ENCODE assay signal across 16 mouse cellular contexts in the genomic region with DNA sequence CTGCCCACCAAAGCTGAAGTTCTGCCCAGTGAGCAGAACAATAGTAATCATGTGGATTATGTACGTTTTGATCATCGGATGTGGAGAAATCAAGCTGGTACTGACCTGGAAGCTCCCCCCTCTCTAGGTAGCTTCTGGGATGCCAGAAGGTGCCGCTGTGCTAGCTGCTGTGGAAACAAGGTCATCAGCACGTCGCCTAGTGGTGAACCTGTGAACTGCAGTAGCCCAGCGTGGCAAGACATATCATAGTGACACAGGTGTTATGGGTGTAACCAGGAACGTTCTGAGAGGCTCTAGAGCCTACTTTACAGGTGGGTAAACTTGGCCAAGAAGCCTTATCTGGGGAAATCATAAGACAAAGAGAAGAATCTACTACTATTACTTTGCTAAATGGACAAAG.
A peak's percentile ranks its signal among the peaks of the same experiment; 100 is the strongest.
DNase-seq lines count a peak whose midpoint lies in the region; ATAC-seq and TF ChIP-seq lines count a peak whose summit lies in the region.
"Had no signal": no experiment of that assay in that cellular context is flagged by ENCODE, and none has a peak within 500 bp of the region (broad histone marks: within the 10 kb centered on the region; RNA-seq: fewer than 3 reads in every experiment).

No protein-coding gene starts in this region.

- no peaks in the 10 kb centered on the region for H3K27me3 ChIP-seq in liver, embryonic 14.5 days (ENCODE audit: control insufficient read depth, insufficient read depth, low read length)
- no peaks in the 10 kb centered on the region for H3K27me3 ChIP-seq in liver, embryonic 11.5 days (replicated peaks; ENCODE audit: control insufficient read depth, insufficient read depth, low read length)
- no peaks in the 10 kb centered on the region for H3K27me3 ChIP-seq in E14TG2a.4 (ENCODE audit: insufficient read depth, low read length)
- H3K27me3 ChIP-seq in Patski: no peaks in the 10 kb centered on the region
- no peaks in the 10 kb centered on the region for H3K27me3 ChIP-seq in stomach, postnatal 0 days (ENCODE audit: control insufficient read depth, insufficient read depth, low read length)
- H3K27me3 ChIP-seq in neural tube, embryonic 15.5 days (replicated peaks): no peaks in the 10 kb centered on the region
- H3K27me3 ChIP-seq: forebrain, embryonic 13.5 days; midbrain, embryonic 13.5 days had no signal

- no peak for DNase-seq in liver, embryonic 14.5 days (ENCODE audit: low read depth in 3 of 3, low spot score in 3 of 3)
- no peak for DNase-seq in liver, embryonic 11.5 days (ENCODE audit: low spot score)
- no peak for DNase-seq in Patski (ENCODE audit: low read depth, low spot score)
- DNase-seq in stomach, postnatal 0 days (ENCODE audit: low spot score): no peak
- DNase-seq in kidney, adult 18-20 months: no peak
- DNase-seq: cerebellum, adult 18-20 months; gastrocnemius, postnatal 14 days; kidney, postnatal 36 days; lung, postnatal 36 days; right cerebral cortex, postnatal 4 days had no signal

- no peaks in the 10 kb centered on the region for H3K9me3 ChIP-seq in liver, embryonic 14.5 days (ENCODE audit: control insufficient read depth, low read length)
- no peaks in the 10 kb centered on the region for H3K9me3 ChIP-seq in liver, embryonic 11.5 days (ENCODE audit: control insufficient read depth, low read length)
- H3K9me3 ChIP-seq in E14TG2a.4 (ENCODE audit: low read length): peaks cover 12% of the 10 kb centered on the region
- no peaks in the 10 kb centered on the region for H3K9me3 ChIP-seq in stomach, postnatal 0 days (ENCODE audit: control insufficient read depth, low read length)
- H3K9me3 ChIP-seq in neural tube, embryonic 15.5 days (replicated peaks): no peaks in the 10 kb centered on the region
- H3K9me3 ChIP-seq: forebrain, embryonic 13.5 days; heart, embryonic 10.5 days; midbrain, embryonic 13.5 days had no signal

- 49% methylated on average over 7 of the region's 7 CpGs for WGBS in liver, embryonic 14.5 days (ENCODE audit: insufficient replicate concordance)
- 54% methylated on average over 7 of the region's 7 CpGs for WGBS in liver, embryonic 11.5 days
- WGBS in stomach, postnatal 0 days: 54% methylated on average over 7 of the region's 7 CpGs
- WGBS in neural tube, embryonic 15.5 days: 67% methylated on average over 7 of the region's 7 CpGs

- POLR2A ChIA-PET in Patski (lab: Charles Lee): no interaction called here

- H3K36me3 ChIP-seq in liver, embryonic 14.5 days (replicated peaks; ENCODE audit: control insufficient read depth, insufficient read depth, low read depth): no peaks in the 10 kb centered on the region
- H3K36me3 ChIP-seq in liver, embryonic 11.5 days (ENCODE audit: control insufficient read depth, insufficient read depth, low read length): no peaks in the 10 kb centered on the region
- no peaks in the 10 kb centered on the region for H3K36me3 ChIP-seq in E14TG2a.4 (ENCODE audit: insufficient read depth, low read length)
- H3K36me3 ChIP-seq in stomach, postnatal 0 days (ENCODE audit: control insufficient read depth, insufficient read depth, low read length): no peaks in the 10 kb centered on the region
- no peaks in the 10 kb centered on the region for H3K36me3 ChIP-seq in neural tube, embryonic 15.5 days
- H3K36me3 ChIP-seq: heart, embryonic 10.5 days; midbrain, embryonic 13.5 days had no signal

- TF ChIP-seq CTCF in liver, embryonic 14.5 days (IDR thresholded peaks at IDR 0.05; ENCODE audit: low read depth): peak; percentile 57
- TF ChIP-seq CTCF in E14TG2a.4 (conservative IDR thresholded peaks at IDR 0.05; ENCODE audit: low read length): peak; percentile 69
- TF ChIP-seq CTCF in Patski (IDR thresholded peaks at IDR 0.05): peak; percentile 10
- peak; percentile 37; the same call in 1 of the 2 replicates for TF ChIP-seq CTCF in stomach, postnatal 0 days (IDR thresholded peaks at IDR 0.05; ENCODE audit: low read depth)

- CTCF ChIA-PET in Patski (lab: Charles Lee): no interaction called here

- H3K9ac ChIP-seq in liver, embryonic 14.5 days (replicated peaks): no peak overlapping the region
- H3K9ac ChIP-seq in liver, embryonic 11.5 days (ENCODE audit: low read depth, low read length): no peak overlapping the region
- H3K9ac ChIP-seq in stomach, postnatal 0 days (ENCODE audit: low read length): no peak overlapping the region
- no peak overlapping the region for H3K9ac ChIP-seq in neural tube, embryonic 15.5 days (replicated peaks)
- H3K9ac ChIP-seq: forebrain, embryonic 13.5 days; midbrain, embryonic 13.5 days had no signal

- H3K4me2 ChIP-seq in liver, embryonic 14.5 days (ENCODE audit: low read depth): no peak overlapping the region
- no peak overlapping the region for H3K4me2 ChIP-seq in liver, embryonic 11.5 days
- H3K4me2 ChIP-seq in stomach, postnatal 0 days (replicated peaks; ENCODE audit: low read depth): no peak overlapping the region
- no peak overlapping the region for H3K4me2 ChIP-seq in neural tube, embryonic 15.5 days
- H3K4me2 ChIP-seq: forebrain, embryonic 13.5 days; midbrain, embryonic 13.5 days had no signal

- ATAC-seq in liver, embryonic 14.5 days (ENCODE audit: insufficient read depth): no peak
- ATAC-seq in liver, embryonic 11.5 days (replicated peaks; ENCODE audit: low FRiP score): no peak
- no peak for ATAC-seq in Patski
- no peak for ATAC-seq in stomach, postnatal 0 days (ENCODE audit: low FRiP score, low TSS enrichment)
- ATAC-seq in neural tube, embryonic 15.5 days (ENCODE audit: low FRiP score): no peak
- ATAC-seq: forebrain, embryonic 13.5 days; intestine, embryonic 16.5 days; midbrain, embryonic 13.5 days had no signal

- H3K4me3 ChIP-seq in liver, embryonic 14.5 days (ENCODE audit: insufficient read depth in 1 of 2, low read depth in 2 of 2, low read length in 2 of 2): no peak overlapping the region
- no peak overlapping the region for H3K4me3 ChIP-seq in liver, embryonic 11.5 days (ENCODE audit: low read depth, low read length)
- H3K4me3 ChIP-seq in E14TG2a.4 (replicated peaks; ENCODE audit: low read length): no peak overlapping the region
- H3K4me3 ChIP-seq in stomach, postnatal 0 days (ENCODE audit: low read depth, low read length): no peak overlapping the region
- H3K4me3 ChIP-seq in neural tube, embryonic 15.5 days (replicated peaks): no peak overlapping the region
- H3K4me3 ChIP-seq: forebrain, embryonic 13.5 days; heart, embryonic 10.5 days; midbrain, embryonic 13.5 days had no signal

- no peak overlapping the region for H3K27ac ChIP-seq in liver, embryonic 14.5 days
- H3K27ac ChIP-seq in liver, embryonic 11.5 days (ENCODE audit: low read depth, low read length): no peak overlapping the region
- no peak overlapping the region for H3K27ac ChIP-seq in stomach, postnatal 0 days (replicated peaks)
- H3K27ac ChIP-seq in neural tube, embryonic 15.5 days (replicated peaks): no peak overlapping the region
- H3K27ac ChIP-seq: forebrain, embryonic 13.5 days; heart, embryonic 10.5 days; midbrain, embryonic 13.5 days had no signal

- H3K4me1 ChIP-seq in liver, embryonic 14.5 days (replicated peaks; ENCODE audit: control insufficient read depth in 2 of 2, insufficient read depth in 2 of 2, low read length in 1 of 2): no peaks in the 10 kb centered on the region
- no peaks in the 10 kb centered on the region for H3K4me1 ChIP-seq in liver, embryonic 11.5 days (replicated peaks; ENCODE audit: control insufficient read depth, insufficient read depth, low read length)
- H3K4me1 ChIP-seq in E14TG2a.4 (replicated peaks; ENCODE audit: low read depth, low read length): peaks cover 28% of the 10 kb centered on the region
- no peaks in the 10 kb centered on the region for H3K4me1 ChIP-seq in stomach, postnatal 0 days (replicated peaks; ENCODE audit: control insufficient read depth, insufficient read depth)
- no peaks in the 10 kb centered on the region for H3K4me1 ChIP-seq in neural tube, embryonic 15.5 days
- H3K4me1 ChIP-seq: heart, embryonic 10.5 days had no signal

- in situ Hi-C loops in Patski (cut with MboI; ENCODE audit: low pct_unique_long_range_greater_than_20kb): no loop called here

- no peak for TF ChIP-seq EP300 in liver, embryonic 14.5 days (IDR thresholded peaks at IDR 0.05; ENCODE audit: low read depth)
- TF ChIP-seq EP300 in stomach, postnatal 0 days (optimal IDR thresholded peaks at IDR 0.05): no peak

Comparison
In these comparisons a context has a peak if more than half of its experiments do, and no peak if none do; other contexts are left out.
1. CTCF ChIP-seq: peak in every context shown above with its lines; median percentile 69 in E14TG2a.4; 57 in liver, embryonic 14.5 days; 37 in stomach, postnatal 0 days; 10 in Patski.